Mouse (Mus musculus): ENCODE measurements around the gene Gnb4.

DNA sequence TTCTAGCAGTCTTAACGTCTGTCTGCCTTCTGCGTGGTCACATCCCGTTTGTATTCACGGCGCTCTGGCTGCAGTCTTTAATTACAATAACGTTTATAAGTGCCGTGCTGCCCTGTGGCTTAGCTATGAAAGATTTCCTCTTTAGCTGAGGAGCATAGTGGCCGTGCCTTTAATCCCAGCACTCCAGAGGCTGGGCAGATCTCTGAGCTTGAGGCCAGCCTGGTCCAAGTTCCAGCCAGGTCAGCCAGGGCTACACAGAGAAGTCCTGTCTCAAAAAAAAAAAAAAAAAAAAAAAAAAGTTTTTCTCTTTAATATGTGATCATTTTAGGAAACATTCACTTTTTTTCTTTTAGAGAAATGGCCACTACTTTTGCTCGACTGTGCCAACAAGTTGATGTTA, 42.5 kb downstream of the Gnb4 start:
- no peak for TF ChIP-seq USF1 (IDR thresholded peaks at IDR 0.05; ENCODE audit: low read depth, low read length)
- no peak for TF ChIP-seq CTCF (conservative IDR thresholded peaks at IDR 0.05 in 1 of 2, IDR thresholded peaks at IDR 0.05 in 1 of 2; ENCODE audit: low read depth in 2 of 2, low read length in 2 of 2)
- TF ChIP-seq TBP (conservative IDR thresholded peaks at IDR 0.05; ENCODE audit: low read depth, low read length) = no peak
- no peak for TF ChIP-seq SIN3A (IDR thresholded peaks at IDR 0.05; ENCODE audit: low read length)
- TF ChIP-seq MAFK (IDR thresholded peaks at IDR 0.05; ENCODE audit: insufficient replicate concordance, low read length) = no peak
- no peak for TF ChIP-seq TCF12 (IDR thresholded peaks at IDR 0.05; ENCODE audit: low read depth, low read length)
- TF ChIP-seq POLR2A (IDR thresholded peaks at IDR 0.05; ENCODE audit: low read depth, low read length) = no peak

Data from CH12.LX (cell line).